Mouse (Mus musculus) olfactory bulb, adult 2 months (tissue): ENCODE data around the gene Rhbdd3. TPM values are rescaled to one million over a fixed set of nuclear protein-coding genes. Genes with fewer than 3 reads are reported as not detected.

Experiments used
- H3K27ac ChIP-seq: fragments of 200-500 bp; 2 replicates; pipeline ENCODE4 v1.5.1; 2012; ENCODE audit warnings: low read depth, low read length; ENCODE audit not compliant: insufficient read depth
- H3K4me1 ChIP-seq: fragments of 200-500 bp; 2 replicates; pipeline ENCODE4 v1.6.1; 2012; ENCODE audit warnings: low read length; ENCODE audit not compliant: control insufficient read depth, insufficient read depth
- H3K4me3 ChIP-seq: fragments of 200-500 bp; 2 replicates; pipeline ENCODE4 v1.5.1; 2012; ENCODE audit warnings: mild to moderate bottlenecking, low read depth, low read length, moderate library complexity; ENCODE audit not compliant: insufficient read depth
- CTCF ChIP-seq: fragments of 200-500 bp; IDR thresholded peaks from 2 replicates; pipeline ENCODE4 v1.5.1; 2012; ENCODE audit warnings: low read depth, mild to moderate bottlenecking, low read length, moderate library complexity; ENCODE audit not compliant: insufficient read depth
- POLR2A ChIP-seq: fragments of 200-500 bp; IDR thresholded peaks from 2 replicates; pipeline ENCODE4 v1.6.1; 2012; ENCODE audit warnings: mild to moderate bottlenecking, low read depth, low read length, moderate library complexity; ENCODE audit not compliant: insufficient read depth
- WGBS: fragments of 180-500 bp; shearing (Covaris S2); methylation state at CpG from one replicate; pipeline ENCODE4 v1.1.7; 2018; 5-methylcytosine and 5-hydroxymethylcytosine counted together
- polyA plus RNA-seq: library from polyadenylated mRNA; stranded (reverse); fragments of >200 nt; gene quantifications from 2 replicates; pipeline ENCODE4 v1.2.4, GENCODE M21; 2012; ENCODE audit warnings: low replicate concordance; ENCODE audit not compliant: missing spikeins, insufficient read depth, insufficient read length

The Rhbdd3 gene
- polyA plus RNA-seq, 1 experiment, result not detected

GRCm38 (mm10) chr11:5057856-5058641 lies 40.7 kb upstream of the Rhbdd3 start, which contains the start of gene Rasl10a:
Gene Rasl10a, plus strand, starts transcription at chr11:5058128.
- H3K4me3 ChIP-seq, result peak within 1 kb of the TSS; percentile 55
- H3K4me1 ChIP-seq, result peaks cover 64% of the 10 kb centered on the region
- TF ChIP-seq POLR2A (no peak), CTCF (no peak)
- 2% methylated on average over 77 of the region's 77 CpGs for WGBS
- no peak within 1 kb of the TSS for H3K27ac ChIP-seq

GRCm38 (mm10) chr11:5058783-5059182 lies 39.9 kb upstream of the Rhbdd3 start:
- 35% methylated on average over 9 of the region's 9 CpGs for WGBS
- H3K4me3 ChIP-seq, result peak overlapping the region; percentile 55
- H3K4me1 ChIP-seq, result peaks cover 71% of the 10 kb centered on the region
- no peak overlapping the region for H3K27ac ChIP-seq
- TF ChIP-seq POLR2A (no peak), CTCF (no peak)

- TF ChIP-seq POLR2A, result no peak
- peak overlapping the region; percentile 55 for H3K4me3 ChIP-seq
- WGBS, result 30% methylated on average over 14 of the region's 14 CpGs
- no peak overlapping the region for H3K27ac ChIP-seq
- H3K4me1 ChIP-seq, result peaks cover 76% of the 10 kb centered on the region
Measured at GRCm38 (mm10) chr11:5059230-5059629, 39.5 kb upstream of the Rhbdd3 start.

- Histone ChIP-seq H3K4me3 (no peak overlapping the region), H3K27ac (no peak overlapping the region), H3K4me1 (peaks cover 78% of the 10 kb centered on the region)
- TF ChIP-seq POLR2A (no peak), CTCF (peak; percentile 95)
- WGBS, result 15% methylated on average over 27 of the region's 27 CpGs
Measured at GRCm38 (mm10) chr11:5059704-5060156, 39.0 kb upstream of the Rhbdd3 start.

DNA sequence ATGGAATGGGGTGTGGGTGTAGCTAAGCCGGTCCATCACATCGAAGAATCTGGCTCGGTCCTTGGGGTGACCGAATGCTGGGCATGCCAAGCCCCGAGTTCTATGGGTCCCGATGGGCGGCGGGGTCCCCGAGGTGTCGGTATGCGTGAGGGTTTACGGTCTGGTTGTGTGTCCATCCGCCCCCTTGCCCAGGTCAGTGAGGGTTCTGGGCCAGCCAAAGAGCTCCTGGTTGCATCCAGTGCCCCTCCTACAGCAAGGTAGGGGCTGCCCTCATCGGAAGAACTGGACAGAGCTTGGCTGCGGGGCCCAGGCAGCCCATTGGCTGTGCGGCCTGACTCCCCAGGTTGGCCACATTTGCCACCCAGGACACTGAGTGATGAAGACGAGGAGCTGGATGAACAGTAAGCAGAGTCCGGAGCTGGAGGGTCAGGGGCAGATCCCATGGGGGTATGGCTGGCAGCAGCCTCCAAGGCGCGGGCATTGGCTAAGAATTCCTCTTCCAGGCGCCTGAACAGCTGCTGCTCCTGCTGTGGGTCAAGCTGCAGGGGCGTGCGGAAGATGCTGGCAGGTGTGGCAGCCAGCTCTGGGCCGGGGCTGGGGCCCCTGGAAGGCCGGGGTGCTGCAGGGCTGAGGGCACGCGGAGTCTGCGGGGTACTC lies 37.8 kb upstream of the Rhbdd3 start:
- WGBS, result 69% methylated on average over 28 of the region's 28 CpGs
- TF ChIP-seq CTCF, result no peak
- no peak for TF ChIP-seq POLR2A

GRCm38 (mm10) chr11:5061413-5062139 lies 37.1 kb upstream of the Rhbdd3 start:
- no peak for TF ChIP-seq POLR2A
- no peak for TF ChIP-seq CTCF
- H3K27ac ChIP-seq, result peak overlapping the region; percentile 75
- H3K4me1 ChIP-seq, result peaks cover 71% of the 10 kb centered on the region
- peak overlapping the region; percentile 41 for H3K4me3 ChIP-seq
- WGBS, result 5% methylated on average over 62 of the region's 62 CpGs

More for the DNA sequence above, 37.8 kb upstream of the Rhbdd3 start:
- Histone ChIP-seq H3K4me3 (peak overlapping the region; percentile 41), H3K27ac (peak overlapping the region; percentile 8; the same call in 1 of the 2 replicates), H3K4me1 (peaks cover 78% of the 10 kb centered on the region)

- H3K4me3 ChIP-seq, result peak overlapping the region; percentile 41
- TF ChIP-seq POLR2A, result no peak
- no peak for TF ChIP-seq CTCF
- H3K27ac ChIP-seq, result peak overlapping the region; percentile 75
- peaks cover 64% of the 10 kb centered on the region for H3K4me1 ChIP-seq
- WGBS, result 35% methylated on average over 13 of the region's 13 CpGs
Measured at GRCm38 (mm10) chr11:5062326-5062725, 36.4 kb upstream of the Rhbdd3 start.

GRCm38 (mm10) chr11:5062860-5063505 lies 35.7 kb upstream of the Rhbdd3 start:
- WGBS, result 58% methylated on average over 13 of the region's 13 CpGs
- peaks cover 58% of the 10 kb centered on the region for H3K4me1 ChIP-seq

More at GRCm38 (mm10) chr11:5062860-5063505, 35.7 kb upstream of the Rhbdd3 start:
- Histone ChIP-seq H3K4me3 (peak overlapping the region; percentile 82), H3K27ac (no peak overlapping the region)
- TF ChIP-seq CTCF, result no peak
- no peak for TF ChIP-seq POLR2A
